Mouse (Mus musculus): ENCODE results near the gene Pex11g.

GRCm38 (mm10) chr8:3451992-3452391, 15.5 kb downstream of the Pex11g start:
- TF ChIP-seq NRF1 (IDR thresholded peaks at IDR 0.05; ENCODE audit: low read depth, low read length) (no peak), CTCF (conservative IDR thresholded peaks at IDR 0.05 in 1 of 2, IDR thresholded peaks at IDR 0.05 in 1 of 2; ENCODE audit: low read depth in 2 of 2, low read length in 2 of 2) (no peak), MYC (IDR thresholded peaks at IDR 0.05; ENCODE audit: low read depth, low read length) (no peak), POLR2A (IDR thresholded peaks at IDR 0.05; ENCODE audit: low read depth, low read length) (no peak), TCF12 (IDR thresholded peaks at IDR 0.05; ENCODE audit: low read depth, low read length) (no peak), ZMIZ1 (IDR thresholded peaks at IDR 0.05; ENCODE audit: low read depth, low read length) (no peak), JUN (IDR thresholded peaks at IDR 0.05; ENCODE audit: insufficient read depth, low read depth, low read length) (no peak)

Data from CH12.LX (cell line).